Mouse (Mus musculus) gastrocnemius, postnatal 14 days (tissue): ENCODE results near the gene Tbca. TPM values are rescaled to one million over a fixed set of nuclear protein-coding genes. Genes with fewer than 3 reads are reported as not detected.

Experiments
- DNase-seq: peaks from one replicate; pipeline ENCODE4 v3.0.0; 2021; ENCODE audit warnings: mixed read lengths
- intact Hi-C: fragments of 180-260 bp; cut with DNase I; formaldehyde crosslinking; loops from one replicate; pipeline ENCODE4 v1.15.1; 2025; ENCODE audit warnings: low total_unique reads
- total RNA-seq, 2 experiments: library from RNA; stranded (reverse); gene quantifications; 2 replicates each; pipeline ENCODE4 v1.2.3; 2021

Tbca gene
- total RNA-seq, 2 experiments from 2014 or later = 85.0 to 86.1 TPM

- intact Hi-C loops = loop anchor here (10.0 kb wide), 1 partner anchor 170 kb away; no protein-coding TSS in a partner anchor
These were observed 86.1 kb downstream of the Tbca start for GRCm38 (mm10) chr13:94874656-94875395.

GRCm38 (mm10) chr13:94875396-94875880, 86.7 kb downstream of the Tbca start, which contains the start of gene Otp:
Otp (plus strand) TSS chr13:94875602.
- no peak for DNase-seq

More at GRCm38 (mm10) chr13:94874656-94875395, 86.1 kb downstream of the Tbca start:
- DNase-seq = no peak

GRCm38 (mm10) chr13:94876286-94877210, 87.8 kb downstream of the Tbca start:
- intact Hi-C loops = loop anchor here (10.0 kb wide), 1 partner anchor 172 kb away; no protein-coding TSS in a partner anchor
- DNase-seq = no peak

More at GRCm38 (mm10) chr13:94875396-94875880, 86.7 kb downstream of the Tbca start, which contains the start of gene Otp:
- intact Hi-C loops = loop anchor here (10.0 kb wide), 1 partner anchor 171 kb away; no protein-coding TSS in a partner anchor

GRCm38 (mm10) chr13:94877211-94877590, 88.5 kb downstream of the Tbca start:
- DNase-seq = no peak
- intact Hi-C loops = loop anchor here (10.0 kb wide), 1 partner anchor 172 kb away; no protein-coding TSS in a partner anchor

GRCm38 (mm10) chr13:94877991-94878745, 89.5 kb downstream of the Tbca start:
- intact Hi-C loops = loop anchor here (10.0 kb wide), 1 partner anchor 173 kb away; no protein-coding TSS in a partner anchor
- no peak for DNase-seq

- intact Hi-C loops = no loop called here
- no peak for DNase-seq
These were observed 92.5 kb downstream of the Tbca start for GRCm38 (mm10) chr13:94881201-94881600.

GRCm38 (mm10) chr13:94882221-94882620, 93.5 kb downstream of the Tbca start:
- intact Hi-C loops = no loop called here
- no peak for DNase-seq

GRCm38 (mm10) chr13:94882711-94883145, 94.0 kb downstream of the Tbca start:
- no peak for DNase-seq
- intact Hi-C loops = no loop called here

- DNase-seq = peak; percentile 41
- intact Hi-C loops = no loop called here
These were observed 94.7 kb downstream of the Tbca start for GRCm38 (mm10) chr13:94883163-94883965.

- no peak for DNase-seq
- intact Hi-C loops = no loop called here
These were observed 95.6 kb downstream of the Tbca start for GRCm38 (mm10) chr13:94883966-94884960.

- intact Hi-C loops = no loop called here
- DNase-seq = peak; percentile 18
These were observed 96.9 kb downstream of the Tbca start for GRCm38 (mm10) chr13:94885291-94886235.

Other genes starting within 250 kb of the Tbca start
- gene Otp, start 86.7 kb downstream of the Tbca start, total RNA-seq = not detected
- 10 to 100 TPM; 13.0 to 13.2 TPM for gene Wdr41, start 187.4 kb downstream of the Tbca start, total RNA-seq